Mouse (Mus musculus): ENCODE measurements at regions not wholly inside any gene's neighbourhood (a gene's known extent, or its start where the extent isn't known, plus 50 kb on each side); places are given as distances from the start of the nearest gene placed in this dataset.

DNA sequence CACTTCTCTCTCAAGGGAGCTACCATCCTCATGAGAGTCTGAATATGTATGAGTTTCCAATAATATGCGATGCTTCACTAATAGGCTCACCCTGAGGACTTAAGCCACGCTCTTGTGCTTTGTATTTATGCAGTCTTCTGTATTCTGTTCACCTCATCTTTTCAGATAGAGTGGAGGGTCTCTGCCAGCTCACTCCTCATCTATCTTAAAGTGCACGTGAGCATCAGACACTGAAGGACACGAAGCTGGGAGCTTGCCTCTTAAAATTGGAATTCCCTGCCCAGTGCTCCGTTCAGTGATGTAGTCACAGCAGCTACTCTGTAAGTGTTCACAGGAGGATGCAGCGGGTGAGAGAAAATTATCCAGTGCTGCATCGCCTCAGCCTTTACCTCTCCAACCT lies 83.7 kb downstream of the Rgs2 start:
- TF ChIP-seq CTCF (IDR thresholded peaks at IDR 0.05; ENCODE audit: borderline replicate concordance, insufficient read depth, low read length) (no peak), POLR2A (IDR thresholded peaks at IDR 0.05; ENCODE audit: low read depth, low read length) (no peak)
